Mouse (Mus musculus) T-cell, adult 2 months (primary cell): Measurements from ENCODE around the gene Hyal4.

ENCODE experiments used
- DNase-seq: peaks from one replicate; pipeline ENCODE4 v3.0.0; 2022; ENCODE audit warnings: low spot score

Hyal4 gene

DNA sequence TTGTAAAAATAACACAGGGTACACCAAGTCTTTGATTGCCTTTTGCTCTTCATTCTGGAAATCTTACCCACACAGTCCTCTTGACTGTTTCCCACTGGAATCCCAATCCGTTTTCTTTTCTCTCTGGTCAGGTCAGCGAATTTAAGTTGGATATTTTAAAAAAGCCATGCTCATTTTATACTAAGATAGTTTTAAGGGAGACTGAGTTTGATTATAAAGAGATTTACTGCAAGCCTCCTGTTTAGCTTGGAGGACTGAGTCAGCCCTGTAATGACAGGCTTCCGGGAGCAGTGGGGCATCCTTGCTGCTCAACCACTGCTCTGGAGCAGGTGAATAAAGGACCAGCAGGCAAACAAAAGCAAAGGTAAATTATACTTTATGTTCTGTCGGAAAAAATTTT lies at the start of gene Hyal4:
Gene Hyal4, plus strand, starts transcription at position 301 of the 400 bp plus-strand sequence.
- DNase-seq = no peak

DNA sequence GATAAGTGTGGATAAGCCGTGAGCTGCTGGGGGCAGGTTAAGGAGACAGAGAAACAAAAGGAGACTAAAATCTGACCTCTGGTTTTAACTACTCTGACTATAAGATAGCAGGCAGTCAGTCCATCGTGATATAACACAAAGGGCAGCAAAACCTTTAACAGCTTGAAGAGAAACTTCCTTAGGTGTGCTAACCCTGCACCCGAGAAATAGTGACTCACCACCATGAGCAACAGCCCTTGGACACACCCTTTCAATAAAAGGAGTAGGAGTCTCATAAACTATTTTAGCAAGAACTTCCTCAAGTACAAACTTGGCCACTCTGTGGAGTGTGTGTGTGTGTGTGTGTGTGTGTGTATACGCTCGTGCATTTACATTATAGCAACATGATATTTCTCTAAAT lies 41.0 kb upstream of the Hyal4 start:
- no peak for DNase-seq

DNA sequence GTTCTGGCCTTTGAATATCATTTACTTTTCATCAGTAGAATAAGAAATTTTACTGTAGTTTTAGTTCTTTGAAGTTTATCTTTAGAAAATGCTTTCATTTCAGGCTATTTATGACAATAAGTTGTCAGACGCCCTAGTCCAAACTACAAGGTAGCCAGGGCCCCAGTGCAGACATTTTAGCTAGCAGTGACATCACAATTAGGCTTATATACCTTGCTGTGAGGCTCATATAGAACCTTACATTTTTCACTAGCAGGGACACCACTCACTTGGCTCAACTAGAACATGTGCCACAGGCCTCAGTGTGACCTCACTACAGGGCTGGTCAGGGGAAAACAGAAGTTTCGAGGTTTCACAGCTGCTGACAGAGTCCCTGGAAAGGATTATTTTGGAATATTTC lies 40.6 kb upstream of the Hyal4 start:
- no peak for DNase-seq

DNA sequence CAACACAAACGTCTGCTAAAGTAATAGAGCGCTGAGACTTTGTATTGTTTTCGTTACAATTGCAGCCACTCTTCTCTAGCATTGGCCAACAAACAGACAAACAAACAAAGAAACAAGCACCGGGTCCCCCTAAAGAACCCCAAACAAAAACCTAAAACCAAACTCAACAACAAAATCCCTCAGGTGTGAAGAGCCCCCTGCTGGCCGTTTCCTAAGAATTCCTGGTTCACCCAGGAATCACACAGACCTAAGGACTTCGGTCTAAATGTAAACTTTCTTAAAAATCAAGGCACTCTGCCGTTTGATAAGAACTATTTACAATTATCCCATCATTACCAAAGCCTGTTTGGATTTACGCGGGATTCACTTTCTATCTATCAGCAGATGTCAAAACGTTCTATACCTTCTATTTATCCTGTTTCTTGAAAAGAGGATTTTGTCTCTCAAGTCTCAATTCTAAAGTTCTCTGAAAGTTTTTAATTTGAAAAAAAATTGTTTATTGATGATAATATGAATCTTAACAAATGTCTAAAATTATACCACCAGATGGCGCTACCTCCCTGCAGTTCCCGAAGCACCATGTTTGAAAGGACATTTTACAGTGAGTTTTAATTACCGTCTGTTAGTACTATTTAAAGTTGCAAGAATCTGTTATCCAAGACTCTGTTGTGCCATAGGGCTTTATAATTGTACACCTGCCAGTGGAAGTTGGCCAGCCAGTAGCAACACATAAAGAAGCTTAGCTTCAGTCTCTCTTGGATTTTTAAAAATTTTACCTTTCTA lies 26.6 kb upstream of the Hyal4 start:
- no peak for DNase-seq

DNA sequence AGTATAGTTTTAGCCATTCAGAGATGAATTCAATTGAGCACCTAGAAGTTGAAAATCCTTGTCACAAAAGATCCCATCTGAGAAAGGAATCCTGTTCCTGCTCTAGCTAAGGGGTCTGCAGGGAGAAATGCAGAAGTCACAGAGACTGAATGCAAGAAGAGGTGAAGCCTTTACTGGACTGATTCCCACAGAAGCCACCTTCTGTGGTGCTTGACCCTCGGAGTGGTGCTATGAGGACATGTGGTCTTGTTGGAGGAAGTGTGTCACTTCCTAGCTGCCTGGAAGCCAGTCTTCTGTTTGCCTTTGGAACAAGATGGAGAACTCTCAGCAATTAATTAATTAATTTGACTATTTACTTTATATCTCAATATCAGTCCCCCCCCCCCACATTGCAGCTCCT lies 20.0 kb upstream of the Hyal4 start:
- no peak for DNase-seq

DNA sequence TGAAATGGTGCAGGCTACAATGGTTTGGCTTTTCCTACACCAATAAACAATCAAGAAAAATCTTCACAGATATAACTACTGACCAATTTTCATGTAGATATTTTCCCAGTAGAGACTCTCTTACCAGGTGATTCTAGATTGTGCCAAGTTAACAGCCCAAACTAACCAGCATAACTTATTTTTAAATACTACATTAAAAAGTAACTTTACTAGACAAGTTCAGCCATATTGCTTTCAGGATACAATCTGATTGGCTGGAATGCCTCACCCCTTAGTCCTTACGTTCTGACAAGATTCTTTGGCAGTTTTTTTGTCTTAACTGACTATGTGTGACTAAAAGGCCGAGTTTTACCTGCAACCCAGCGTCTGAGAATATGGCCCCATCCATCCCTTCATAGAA lies 15.2 kb upstream of the Hyal4 start, which contains the start of gene Hyal6:
Gene Hyal6, plus strand, starts transcription at position 301 of the 400 bp plus-strand sequence.
- DNase-seq = no peak

DNA sequence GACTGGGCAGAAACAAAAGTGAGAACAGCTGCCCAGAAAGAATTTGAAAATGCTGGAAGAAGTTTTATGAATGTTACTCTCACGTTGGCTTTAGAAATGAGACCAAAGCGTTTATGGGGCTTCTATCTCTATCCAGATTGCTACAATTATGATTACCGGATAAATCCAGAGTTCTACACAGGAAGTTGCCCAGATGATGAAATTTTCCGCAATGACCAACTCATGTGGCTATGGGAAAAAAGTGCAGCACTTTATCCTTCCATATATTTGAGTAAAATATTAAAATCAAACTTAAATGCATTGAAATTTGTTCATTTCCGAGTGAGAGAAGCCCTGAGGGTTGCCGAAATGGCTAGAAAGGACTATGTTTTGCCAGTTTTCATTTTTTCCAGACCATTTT lies 13.6 kb upstream of the Hyal4 start:
- no peak for DNase-seq

DNA sequence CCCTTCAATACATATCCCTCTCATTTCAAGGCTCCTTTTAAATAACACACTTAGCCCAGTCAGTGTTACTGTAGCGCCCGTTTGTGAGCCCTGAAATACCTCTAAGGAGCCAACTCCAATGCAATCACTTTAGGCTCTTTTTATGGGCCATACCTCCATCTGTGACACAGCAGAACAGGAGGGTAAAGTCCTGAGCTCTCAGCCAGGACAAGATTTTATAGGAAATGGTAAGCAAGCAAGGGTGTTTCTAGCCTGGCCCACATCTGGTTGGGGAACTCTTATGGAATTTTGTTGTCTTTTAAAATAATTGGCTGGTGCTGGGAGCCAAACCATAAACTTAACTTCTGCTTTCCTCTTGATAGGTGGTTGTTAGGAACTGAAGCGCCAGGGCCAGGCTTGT lies 11.2 kb downstream of the Hyal4 start:
- DNase-seq = no peak

DNA sequence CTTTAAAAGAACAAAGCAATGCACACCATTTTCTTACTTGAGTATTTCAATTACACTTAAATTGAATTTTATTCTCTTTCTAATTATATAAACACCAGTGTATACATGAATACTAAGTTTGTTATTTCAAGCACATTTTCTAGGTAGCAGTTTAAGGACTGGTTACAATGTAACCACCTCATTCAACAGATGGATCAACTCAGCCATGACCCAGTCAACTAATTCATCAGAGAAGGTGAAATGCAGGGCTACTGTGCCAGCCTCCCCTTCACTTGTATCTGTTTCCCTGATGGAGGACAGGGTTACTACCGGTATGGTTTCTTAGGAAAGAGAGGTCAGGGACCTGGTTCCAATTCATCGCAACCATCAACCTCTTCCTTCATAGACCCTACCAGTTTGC lies 18.1 kb downstream of the Hyal4 start:
- no peak for DNase-seq

DNA sequence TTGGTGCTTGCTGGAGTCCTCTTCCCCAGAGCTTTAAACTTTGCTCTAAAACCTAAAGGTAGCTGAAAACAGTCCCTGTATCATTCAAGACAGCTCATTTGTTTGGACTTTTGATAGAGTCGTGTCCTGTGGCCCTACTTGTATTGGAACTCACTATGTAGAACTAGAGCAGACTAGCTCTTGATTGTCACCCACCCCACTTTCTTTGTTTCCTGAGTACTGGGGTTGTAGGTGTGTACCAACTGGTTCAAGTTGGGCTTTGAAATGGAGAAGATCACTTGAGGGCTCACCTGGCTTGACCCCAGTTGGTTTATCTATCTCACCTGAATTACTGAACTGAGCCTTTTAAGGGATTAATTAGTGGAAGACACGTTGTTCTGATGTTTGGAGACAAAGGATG lies 31.1 kb downstream of the Hyal4 start:
- no peak for DNase-seq

DNA sequence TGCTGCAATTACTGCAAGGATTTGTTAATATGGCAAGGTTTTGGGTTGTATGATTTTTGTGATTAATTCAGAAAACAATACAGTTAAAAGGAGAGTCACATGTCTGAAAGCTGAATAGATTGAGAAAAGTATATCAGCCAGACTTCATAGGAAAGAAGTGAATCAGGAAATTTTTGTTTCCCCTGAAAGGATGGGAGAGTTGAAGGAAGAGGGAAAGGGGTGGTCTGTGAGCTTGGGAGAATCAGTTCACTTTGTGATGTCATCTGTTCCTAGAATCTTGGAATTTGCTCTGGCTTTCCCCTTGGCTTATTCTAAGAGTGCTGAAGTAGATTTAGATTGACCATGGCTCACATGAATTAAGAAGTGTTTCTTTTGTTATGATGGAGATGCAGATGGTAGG lies 42.8 kb downstream of the Hyal4 start, which contains the start of gene Spam1:
Gene Spam1, plus strand, starts transcription at position 301 of the 400 bp plus-strand sequence.
- no peak for DNase-seq
